Mouse (Mus musculus) stomach, postnatal 0 days (tissue): ENCODE results near the gene Adar. TPM values are rescaled to one million over a fixed set of nuclear protein-coding genes. Genes with fewer than 3 reads are reported as not detected.
"Not testable (repeated sequence)": the region's sequence is repeated elsewhere in the genome, so short reads cannot be mapped to it uniquely, and the experiment has no call there.

Experiments
- ATAC-seq: fragments of 200-750 bp; cut with Nextera tagmentation; 2 replicates; pipeline ENCODE4 v1.8.0; 2017; ENCODE audit not compliant: low FRiP score, low TSS enrichment
- DNase-seq: peaks from one replicate; pipeline ENCODE4 v3.0.0-alpha.2; 2016; ENCODE audit warnings: low spot score
- H3K27ac ChIP-seq: fragments of 300-500 bp; sonication (generic); replicated peaks from 2 replicates; pipeline ENCODE4 v1.5.1; 2014; ENCODE audit warnings: mild to moderate bottlenecking, control low read depth
- H3K27me3 ChIP-seq: fragments of 300-500 bp; sonication (generic); 2 replicates; pipeline ENCODE4 v1.6.1; 2014; ENCODE audit warnings: low read length; ENCODE audit not compliant: control insufficient read depth, insufficient read depth
- H3K36me3 ChIP-seq: fragments of 300-500 bp; sonication (generic); 2 replicates; pipeline ENCODE4 v1.6.1; 2014; ENCODE audit warnings: low read length, mixed read lengths; ENCODE audit not compliant: control insufficient read depth, insufficient read depth
- H3K4me1 ChIP-seq: fragments of 300-500 bp; sonication (generic); replicated peaks from 2 replicates; pipeline ENCODE4 v1.6.1; 2014; ENCODE audit warnings: antibody characterized with exemption; ENCODE audit not compliant: control insufficient read depth, insufficient read depth
- H3K4me2 ChIP-seq: fragments of 300-500 bp; sonication (generic); replicated peaks from 2 replicates; pipeline ENCODE4 v1.6.1; 2014; ENCODE audit warnings: low read depth, mild to moderate bottlenecking, control low read depth, moderate library complexity
- H3K4me3 ChIP-seq: fragments of 300-500 bp; sonication (generic); 2 replicates; pipeline ENCODE4 v1.5.1; 2014; ENCODE audit warnings: low read depth, low read length, control low read depth
- H3K9ac ChIP-seq: fragments of 300-500 bp; sonication (generic); 2 replicates; pipeline ENCODE4 v1.6.1; 2014; ENCODE audit warnings: mild to moderate bottlenecking, low read length, control low read depth, mixed read lengths
- H3K9me3 ChIP-seq: fragments of 300-500 bp; sonication (generic); 2 replicates; pipeline ENCODE4 v1.6.1; 2016; ENCODE audit warnings: low read length; ENCODE audit not compliant: control insufficient read depth
- CTCF ChIP-seq: IDR thresholded peaks from 2 replicates; pipeline ENCODE4 v1.5.1; 2016; ENCODE audit warnings: antibody characterized with exemption, low read depth, mild to moderate bottlenecking, moderate library complexity
- EP300 ChIP-seq: optimal IDR thresholded peaks from 2 replicates; pipeline ENCODE3; 2016; ENCODE audit warnings: antibody characterized with exemption
- WGBS: fragments of 180-500 bp; shearing (Covaris S2); extraction: QIAGEN DNeasy Blood & Tissue Kit; methylation state at CpG from one replicate; pipeline ENCODE4 v1.1.7; 2014; 5-methylcytosine and 5-hydroxymethylcytosine counted together
- polyA plus RNA-seq: library from polyadenylated mRNA; unstranded; fragments of >200 nt; fragmentation: Nextera tagmentation; extraction: Ambion mirVana; gene quantifications from 2 replicates; pipeline ENCODE4 v1.2.1, GENCODE M21; 2015

The Adar gene
- polyA plus RNA-seq, 1 experiment from 2014 or later: 8.5 TPM

DNA sequence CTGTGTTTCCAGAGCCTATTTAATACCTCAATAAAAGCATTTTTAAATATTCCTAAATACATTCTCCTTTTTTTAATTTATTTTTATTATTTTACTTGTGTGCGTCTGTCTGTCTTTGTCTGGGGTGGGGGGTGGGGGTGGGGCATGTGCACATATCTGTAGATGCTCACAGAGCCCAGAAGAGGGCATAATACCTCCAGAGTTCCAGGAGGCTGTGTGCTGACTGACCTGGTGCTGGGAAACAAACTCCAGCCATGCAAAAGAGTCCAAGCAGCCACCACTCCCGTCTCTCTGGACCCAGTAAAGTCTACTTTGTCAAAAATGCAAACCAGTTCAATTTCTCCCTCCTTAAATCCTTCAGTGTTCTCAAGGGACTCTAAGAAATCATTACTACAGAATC is 79.8 kb downstream of the Adar start:
- Histone ChIP-seq H3K27me3 (no peaks in the 10 kb centered on the region), H3K36me3 (no peaks in the 10 kb centered on the region), H3K4me2 (no peak overlapping the region), H3K4me3 (no peak overlapping the region), H3K4me1 (no peaks in the 10 kb centered on the region), H3K27ac (no peak overlapping the region), H3K9ac (no peak overlapping the region), H3K9me3 (no peaks in the 10 kb centered on the region)
- ATAC-seq (no peak), DNase-seq (no peak)
- WGBS: 61% methylated on average over 2 of the region's 2 CpGs
- TF ChIP-seq CTCF (peak; percentile 22; the same call in 1 of the 2 replicates), EP300 (no peak)

DNA sequence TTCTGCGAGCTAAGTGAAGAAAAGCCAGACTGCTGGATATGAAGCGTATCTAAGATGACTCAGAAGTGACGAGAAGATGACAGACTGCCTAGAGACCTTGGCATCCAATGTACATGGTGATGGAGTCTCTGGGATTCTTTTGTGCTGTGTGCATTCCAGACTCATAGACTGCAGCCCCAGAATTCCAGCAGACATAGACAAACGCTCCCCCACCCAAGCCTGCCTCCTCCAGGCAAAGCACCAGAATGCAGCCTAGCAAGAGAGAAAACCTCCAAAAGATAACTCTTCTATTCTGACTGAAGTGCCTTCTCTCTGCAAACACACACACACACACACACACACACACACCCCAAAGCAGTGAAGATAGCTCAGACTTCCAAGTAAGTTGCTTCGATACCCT is 80.9 kb downstream of the Adar start:
- H3K4me1 ChIP-seq: no peaks in the 10 kb centered on the region
- H3K4me3 ChIP-seq: no peak overlapping the region
- no peak for DNase-seq
- no peaks in the 10 kb centered on the region for H3K27me3 ChIP-seq
- H3K9me3 ChIP-seq: no peaks in the 10 kb centered on the region
- H3K9ac ChIP-seq: no peak overlapping the region
- TF ChIP-seq EP300 (no peak), CTCF (peak; percentile 58)
- 54% methylated on average over 5 of the region's 5 CpGs for WGBS
- no peak overlapping the region; the same call in 1 of the 2 replicates for H3K27ac ChIP-seq
- no peak for ATAC-seq
- H3K36me3 ChIP-seq: no peaks in the 10 kb centered on the region
- H3K4me2 ChIP-seq: no peak overlapping the region

DNA sequence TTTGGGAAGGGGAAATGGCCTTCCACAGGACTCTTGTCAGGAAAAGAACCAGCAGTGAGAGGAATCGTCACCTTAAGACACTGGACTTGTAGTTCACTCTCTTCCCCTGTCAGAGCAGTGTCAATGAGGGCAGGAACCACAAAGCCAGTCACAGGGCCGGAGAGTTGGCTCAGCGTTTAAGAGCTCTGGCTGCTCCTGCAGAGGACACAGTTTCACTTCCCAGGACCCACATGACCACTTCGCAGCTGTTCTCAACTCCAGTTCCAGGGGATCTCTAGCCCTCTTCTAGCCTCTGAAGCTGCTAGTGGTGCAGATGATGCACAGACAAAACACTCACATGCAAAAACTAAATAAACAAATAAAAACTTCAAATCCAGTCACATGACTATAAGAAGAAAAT is 81.5 kb downstream of the Adar start:
- 32% methylated on average over 4 of the region's 4 CpGs for WGBS
- no peaks in the 10 kb centered on the region for H3K27me3 ChIP-seq

DNA sequence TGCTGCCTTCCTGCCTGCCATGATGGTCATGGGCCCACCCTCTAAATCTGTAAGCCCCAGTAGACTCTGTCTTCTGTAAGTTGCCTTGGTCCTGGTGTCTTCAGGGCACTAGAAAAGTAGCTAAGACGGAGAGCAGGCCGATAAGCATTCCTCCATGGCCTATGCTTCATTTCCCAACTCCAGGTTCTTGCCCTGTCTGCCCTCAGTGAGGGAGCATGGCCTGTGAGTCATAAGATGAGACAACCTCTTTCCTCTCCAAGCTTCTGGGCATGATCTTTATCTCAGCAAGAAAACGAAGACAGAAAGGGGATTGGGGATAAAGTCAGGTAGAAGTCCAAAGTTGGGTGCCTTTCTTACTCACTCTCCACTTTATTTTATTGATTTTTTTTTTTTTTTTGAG is 83.7 kb downstream of the Adar start:
- H3K36me3 ChIP-seq: no peaks in the 10 kb centered on the region
- H3K9ac ChIP-seq: no peak overlapping the region
- no peak overlapping the region for H3K4me2 ChIP-seq
- H3K4me3 ChIP-seq: no peak overlapping the region
- ATAC-seq (no peak), DNase-seq (no peak)
- H3K9me3 ChIP-seq: no peaks in the 10 kb centered on the region
- no peaks in the 10 kb centered on the region for H3K4me1 ChIP-seq
- TF ChIP-seq CTCF (no peak), EP300 (no peak)
- H3K27me3 ChIP-seq: no peaks in the 10 kb centered on the region
- 80% methylated on average over 3 of the region's 3 CpGs for WGBS
- no peak overlapping the region for H3K27ac ChIP-seq

More for the DNA sequence above, 81.5 kb downstream of the Adar start:
- Histone ChIP-seq H3K9ac (no peak overlapping the region), H3K4me2 (no peak overlapping the region), H3K36me3 (no peaks in the 10 kb centered on the region), H3K9me3 (no peaks in the 10 kb centered on the region), H3K4me3 (no peak overlapping the region), H3K4me1 (no peaks in the 10 kb centered on the region), H3K27ac (no peak overlapping the region; the same call in 1 of the 2 replicates)
- no peak for TF ChIP-seq EP300
- TF ChIP-seq CTCF: no peak
- DNase-seq (no peak), ATAC-seq (0 out of 2 replicates have a peak, but pooled peaks have one; percentile 24)

DNA sequence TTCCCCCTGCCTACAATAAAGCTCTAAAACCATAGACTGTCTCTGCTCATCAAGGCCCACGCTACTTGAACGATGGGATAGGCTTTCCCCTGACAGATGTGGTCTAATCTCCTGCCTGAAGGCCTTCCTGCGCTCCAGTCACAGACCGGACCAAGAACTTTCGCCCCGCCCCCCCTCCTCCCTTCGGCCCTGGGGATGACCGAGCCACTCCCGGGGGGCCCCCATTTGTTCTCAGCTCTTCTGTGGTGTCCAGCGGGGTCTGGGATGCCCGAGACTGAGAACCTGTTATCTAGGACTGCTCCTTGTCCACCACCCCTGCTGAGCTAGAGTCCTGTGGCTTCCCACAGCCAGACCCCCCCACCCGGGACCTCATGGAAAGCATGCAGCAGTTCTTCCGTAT is 84.7 kb downstream of the Adar start:
- H3K9me3 ChIP-seq: no peaks in the 10 kb centered on the region
- H3K4me1 ChIP-seq: no peaks in the 10 kb centered on the region
- H3K27me3 ChIP-seq: no peaks in the 10 kb centered on the region
- no peak for TF ChIP-seq CTCF
- no peak for TF ChIP-seq EP300
- no peak for DNase-seq
- WGBS: 11% methylated on average over 12 of the region's 13 CpGs
- H3K4me2 ChIP-seq: peak overlapping the region; percentile 9; the same call in 1 of the 2 replicates
- no peak overlapping the region for H3K27ac ChIP-seq
- no peak for ATAC-seq
- no peak overlapping the region for H3K9ac ChIP-seq
- no peaks in the 10 kb centered on the region for H3K36me3 ChIP-seq
- no peak overlapping the region for H3K4me3 ChIP-seq

DNA sequence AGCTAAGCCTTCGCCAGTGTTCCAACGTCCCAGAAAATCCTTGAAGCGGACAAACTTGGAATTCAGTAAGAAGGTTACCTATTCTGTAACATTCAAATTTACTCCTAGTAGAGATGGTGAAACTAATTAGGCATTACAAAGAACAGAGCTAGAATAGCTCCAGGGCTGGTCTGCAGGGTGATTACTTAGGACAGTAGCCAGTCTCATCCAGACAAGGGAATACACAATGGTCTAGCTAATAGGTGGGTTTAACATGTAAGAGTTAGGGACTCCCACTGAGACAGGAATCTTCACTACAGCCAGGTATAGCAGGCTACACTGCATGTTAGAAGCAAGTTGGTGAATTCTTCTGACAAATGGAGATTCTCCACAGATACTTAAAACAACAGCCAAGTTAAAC is 85.3 kb downstream of the Adar start:
- DNase-seq, H3K36me3 ChIP-seq, H3K4me1 ChIP-seq, H3K9ac ChIP-seq, H3K4me2 ChIP-seq, H3K27ac ChIP-seq, ATAC-seq, H3K27me3 ChIP-seq, H3K9me3 ChIP-seq, H3K4me3 ChIP-seq: not testable (repeated sequence)
- WGBS: 64% methylated on average over 3 of the region's 3 CpGs
